Mouse (Mus musculus) testis, postnatal 14 days (tissue): Measurements from ENCODE around the gene Por.

Source experiments
- DNase-seq: peaks from one replicate; pipeline ENCODE4 v3.0.0; 2021; ENCODE audit warnings: low spot score

Gene Por

GRCm38 (mm10) chr5:135657128-135657527 lies 12.7 kb upstream of the Por start:
- DNase-seq = no peak

DNA sequence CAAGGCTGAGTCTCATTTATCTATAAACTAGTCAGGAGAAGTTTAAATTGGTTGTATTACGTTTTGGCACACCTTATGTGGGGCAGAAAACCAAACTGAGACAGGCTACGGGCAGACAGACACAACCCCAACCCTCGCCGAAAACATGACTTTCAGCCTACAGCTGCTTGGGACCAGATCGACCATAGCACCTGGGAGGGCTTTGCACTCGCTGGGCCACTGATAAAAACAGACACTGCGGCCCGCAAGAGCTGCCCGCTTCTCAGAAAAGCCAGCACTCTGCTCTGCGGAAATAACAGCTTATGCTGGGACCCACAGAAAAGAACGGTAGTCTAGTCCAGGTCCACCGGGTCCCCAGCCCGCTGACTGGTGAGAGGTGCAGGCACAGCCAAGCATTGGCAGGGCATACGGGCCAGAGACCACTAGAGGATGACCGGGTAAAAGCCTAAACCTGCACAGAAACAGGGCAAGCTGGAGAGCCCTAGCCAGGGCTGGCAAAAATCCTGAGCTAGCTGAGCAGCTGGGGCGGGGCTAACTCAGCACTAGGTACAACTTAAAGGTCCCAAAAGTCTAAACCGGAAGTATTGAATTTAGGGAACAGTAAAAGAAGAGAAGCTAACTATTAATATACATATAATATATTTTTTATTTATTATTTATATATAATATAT lies 12.0 kb upstream of the Por start:
- no peak for DNase-seq

GRCm38 (mm10) chr5:135659956-135660355 lies 9.9 kb upstream of the Por start:
- DNase-seq = no peak

DNA sequence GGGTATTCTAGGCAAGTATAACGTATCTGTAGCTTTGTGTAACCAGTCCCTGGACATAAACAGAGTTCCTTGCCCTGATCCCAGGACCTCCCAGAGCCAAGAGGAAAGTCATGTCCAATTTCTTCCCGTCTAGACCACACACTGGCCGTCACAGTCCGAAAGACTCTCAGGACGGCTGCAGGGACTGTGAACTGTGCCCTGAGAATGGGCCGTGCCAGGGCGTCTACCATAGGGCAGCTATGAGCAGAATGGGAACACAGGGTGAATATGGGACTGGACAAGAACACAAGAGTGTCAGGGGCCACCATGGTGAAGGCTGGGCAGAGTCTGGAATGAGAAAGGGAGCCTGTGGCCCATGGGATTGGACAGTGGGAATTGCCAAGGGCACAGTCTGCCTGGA lies 9.3 kb upstream of the Por start:
- no peak for DNase-seq

- DNase-seq = no peak
These were observed 2.9 kb upstream of the Por start for GRCm38 (mm10) chr5:135666890-135667289.

DNA sequence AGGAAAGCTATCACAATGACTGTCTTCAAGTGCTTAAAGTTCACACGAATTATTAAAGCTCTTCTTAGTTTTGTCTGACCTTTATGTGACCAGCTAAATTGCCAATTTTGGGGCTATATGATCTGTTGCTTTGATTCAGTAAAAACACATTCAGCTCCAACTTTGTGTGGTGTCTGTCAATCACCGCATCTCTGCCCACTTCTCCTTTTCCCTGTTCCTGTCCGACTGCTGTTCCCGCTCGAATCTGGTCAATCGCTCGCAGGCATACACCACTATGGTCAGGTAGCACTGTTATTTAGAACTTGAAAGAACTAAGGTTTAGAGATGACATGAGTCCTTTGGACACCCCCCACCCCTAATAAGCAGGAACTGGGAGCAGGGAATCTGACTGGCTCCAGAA lies 1.8 kb upstream of the Por start:
- no peak for DNase-seq

DNA sequence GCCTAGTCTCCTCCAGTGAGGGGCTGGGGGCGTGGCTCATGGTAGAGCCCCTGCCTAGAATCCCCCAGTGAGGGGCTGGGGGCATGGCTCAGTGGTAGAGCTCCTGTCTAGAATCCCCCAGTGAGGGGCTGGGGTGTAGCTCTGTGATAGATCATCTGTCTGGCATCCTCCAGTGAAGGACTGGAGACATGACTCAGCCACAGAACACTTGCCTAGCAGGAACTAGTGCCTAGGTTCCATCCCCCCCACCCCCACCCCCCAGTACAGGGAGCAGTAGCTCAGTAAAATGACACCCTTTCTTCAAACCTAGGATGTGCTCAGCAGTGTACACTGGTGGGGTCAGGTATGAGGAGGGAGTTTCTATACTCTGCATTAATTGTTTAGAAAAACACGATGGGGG lies 1.0 kb downstream of the Por start:
- DNase-seq = no peak

- no peak for DNase-seq
These were observed 2.7 kb downstream of the Por start for GRCm38 (mm10) chr5:135672509-135672908.

GRCm38 (mm10) chr5:135672980-135673379 lies 3.1 kb downstream of the Por start:
- DNase-seq = no peak

GRCm38 (mm10) chr5:135674349-135674775 lies 4.5 kb downstream of the Por start:
- DNase-seq = no peak

- DNase-seq = peak; percentile 79
These were observed 5.0 kb downstream of the Por start for GRCm38 (mm10) chr5:135674821-135675220.

GRCm38 (mm10) chr5:135676696-135677095 lies 6.9 kb downstream of the Por start:
- no peak for DNase-seq

GRCm38 (mm10) chr5:135677251-135677650 lies 7.4 kb downstream of the Por start:
- DNase-seq = no peak

GRCm38 (mm10) chr5:135678481-135678880 lies 8.6 kb downstream of the Por start:
- no peak for DNase-seq

DNA sequence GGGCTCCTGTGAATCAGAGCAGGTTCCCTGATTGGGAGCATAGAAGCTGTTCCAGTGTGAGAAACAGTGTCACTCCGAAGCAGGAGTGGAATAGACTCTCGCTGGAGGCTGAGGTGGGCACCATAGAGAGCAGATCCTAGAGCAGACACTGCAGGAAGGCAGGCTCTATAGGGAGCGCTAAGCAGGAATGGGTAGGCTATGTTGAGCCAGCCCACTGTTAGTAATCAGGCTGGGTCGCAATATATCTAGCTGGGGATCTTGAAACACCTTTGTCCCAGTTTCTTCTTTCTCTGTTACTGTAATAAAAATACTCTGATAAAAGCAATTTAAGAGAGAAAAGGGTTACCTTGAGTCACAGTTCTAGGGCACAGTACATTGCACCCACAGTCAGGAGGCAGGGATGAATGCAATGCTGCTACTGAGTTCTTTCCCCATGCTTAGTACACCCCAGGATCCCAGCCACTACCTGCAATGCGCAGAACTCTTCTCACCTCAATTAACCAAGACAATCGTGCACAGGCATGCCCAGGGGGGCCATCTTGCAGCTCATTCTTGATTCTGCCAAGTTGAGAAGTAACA lies 11.2 kb downstream of the Por start:
- no peak for DNase-seq

DNA sequence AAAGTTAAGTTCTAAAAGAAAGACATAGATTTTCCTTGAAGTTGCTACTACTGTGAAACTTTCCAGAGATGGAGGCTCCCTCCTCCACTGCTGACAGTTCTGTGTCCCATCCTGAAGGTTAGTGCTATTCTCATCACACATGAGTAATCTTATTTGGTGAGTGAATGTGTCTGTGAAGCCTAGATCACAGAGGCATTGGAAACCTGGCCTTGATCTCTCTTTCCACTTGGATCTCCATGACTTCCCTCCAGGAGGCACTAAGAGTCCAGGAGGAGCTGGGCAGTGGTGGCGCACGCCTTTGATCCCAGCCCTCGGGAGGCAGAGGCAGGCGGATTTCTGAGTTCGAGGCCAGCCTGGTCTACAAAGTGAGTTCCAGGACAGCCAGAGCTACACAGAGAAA lies 12.2 kb downstream of the Por start:
- DNase-seq = no peak

DNA sequence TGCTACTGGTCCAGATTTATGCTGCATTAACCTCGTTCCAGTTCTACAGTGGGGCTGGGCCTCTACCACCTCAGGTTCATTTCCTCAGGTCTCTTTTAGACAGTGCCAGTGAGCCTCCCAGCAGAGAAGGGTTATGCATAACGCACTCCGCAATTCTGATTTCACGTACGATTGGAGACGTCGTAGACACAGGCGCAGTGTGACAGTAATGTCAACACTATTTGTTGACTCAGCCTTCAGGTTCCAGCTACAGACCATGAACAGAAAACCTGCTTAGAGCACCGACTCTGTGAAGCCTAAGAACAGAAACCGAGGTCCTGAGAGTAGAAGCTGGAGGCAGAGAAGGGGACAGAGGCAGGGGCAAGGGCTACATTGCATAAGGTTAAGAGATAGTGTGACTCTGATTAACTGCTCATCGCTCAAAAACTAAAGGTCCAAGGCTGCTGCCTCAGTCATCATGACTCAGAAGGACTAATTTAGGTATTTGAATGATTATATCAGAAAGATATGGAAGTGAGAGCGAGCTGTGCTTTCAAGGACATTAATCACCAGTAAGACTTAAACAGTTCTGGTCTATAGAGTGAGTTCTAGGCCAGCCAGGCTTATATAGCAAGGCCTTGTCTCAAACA lies 13.2 kb downstream of the Por start:
- no peak for DNase-seq

- DNase-seq = no peak
These were observed 20.6 kb downstream of the Por start for GRCm38 (mm10) chr5:135690401-135690800.

GRCm38 (mm10) chr5:135691266-135691665 lies 21.4 kb downstream of the Por start:
- DNase-seq = no peak

DNA sequence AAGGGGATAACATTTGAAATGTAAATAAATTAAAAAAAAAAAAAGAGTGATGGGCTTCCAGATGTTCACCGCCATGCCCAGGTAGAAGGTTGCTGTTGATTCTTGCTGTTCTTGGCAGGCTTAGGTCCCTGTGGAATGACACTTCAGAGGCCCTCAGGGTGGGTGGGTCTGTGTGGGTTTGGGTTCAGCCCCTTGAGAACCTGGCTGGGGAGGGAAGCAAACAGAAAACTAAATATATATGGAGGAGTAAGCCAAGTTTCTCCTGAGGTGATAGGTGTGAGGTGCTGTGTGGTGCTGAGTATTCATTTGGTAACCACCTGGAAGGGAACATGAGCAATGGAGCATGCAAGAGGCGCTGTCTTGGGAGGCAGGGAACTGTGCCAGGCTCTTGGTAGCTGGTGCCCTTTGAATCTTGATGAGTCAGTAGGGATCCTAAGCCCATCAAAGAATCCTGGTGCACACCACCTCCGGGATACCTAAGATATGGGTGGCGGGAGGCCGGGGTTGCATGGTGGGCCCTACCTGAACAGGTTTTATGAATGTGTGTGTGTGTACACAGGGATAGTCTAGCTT lies 23.5 kb downstream of the Por start:
- no peak for DNase-seq

- no peak for DNase-seq
These were observed 25.5 kb downstream of the Por start for GRCm38 (mm10) chr5:135695277-135695721.

- no peak for DNase-seq
These were observed 27.9 kb downstream of the Por start for GRCm38 (mm10) chr5:135697711-135698111.

- DNase-seq = no peak
These were observed 31.8 kb downstream of the Por start for GRCm38 (mm10) chr5:135701601-135702000.
